10 mouse cellular contexts compared by ENCODE assay signal in the genomic region with DNA sequence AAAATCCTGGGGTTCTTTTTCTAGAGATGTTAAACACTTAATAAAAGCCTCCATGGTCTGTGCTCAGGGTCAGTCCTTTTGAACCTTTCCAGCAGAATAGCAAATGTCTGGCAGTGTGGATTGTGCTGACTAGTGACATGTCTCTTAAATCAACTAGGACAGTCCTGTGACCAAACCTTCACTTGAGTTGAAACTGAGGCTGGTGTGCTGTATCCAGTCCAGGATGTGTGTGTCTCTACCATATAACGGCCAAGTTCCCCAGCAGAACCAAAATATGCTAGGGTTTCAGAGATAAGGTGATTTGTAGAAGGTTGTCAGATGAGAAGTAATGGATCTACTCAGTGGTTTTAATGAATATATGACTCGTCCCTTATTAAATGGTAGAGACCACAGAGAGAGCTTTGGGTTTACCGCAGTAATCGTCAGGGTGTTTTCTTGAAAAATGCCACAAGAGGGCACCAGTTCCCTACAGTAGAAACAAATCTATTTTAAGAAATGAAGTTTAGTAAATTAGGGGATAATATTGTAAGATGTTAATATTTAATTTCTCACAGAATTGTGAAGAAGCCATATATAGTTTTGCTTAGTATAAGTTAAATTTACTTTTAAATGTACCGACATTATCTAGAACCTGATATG. TPM values are rescaled to one million over a fixed set of nuclear protein-coding genes. Genes with fewer than 3 reads are reported as not detected.
A peak's percentile ranks its signal among the peaks of the same experiment; 100 is the strongest.
DNase-seq lines count a peak whose midpoint lies in the region; ATAC-seq lines count a peak whose summit lies in the region.
"Had no signal": no experiment of that assay in that cellular context is flagged by ENCODE, and none has a peak within 500 bp of the region (broad histone marks: within the 10 kb centered on the region; RNA-seq: fewer than 3 reads in every experiment).

No protein-coding gene starts in this region.

- H3K4me2 ChIP-seq in heart, embryonic 11.5 days, result no peak overlapping the region
- H3K4me2 ChIP-seq in midbrain, embryonic 11.5 days, result no peak overlapping the region

- peak; percentile 43 for DNase-seq in heart, adult 11 months
- peak; percentile 89 for DNase-seq in midbrain, embryonic 11.5 days (ENCODE audit: low spot score, missing footprints)
- DNase-seq in midbrain, embryonic 10.5 days (ENCODE audit: low spot score), result no peak
- peak; percentile 57 for DNase-seq in adipocyte (ENCODE audit: low spot score)
- peak; percentile 27 to 51 for DNase-seq in kidney, postnatal 36 days
- no peak for DNase-seq in adrenal gland, adult 2 months

- no peak overlapping the region for H3K27ac ChIP-seq in heart, embryonic 11.5 days (ENCODE audit: low read depth, low read length)
- H3K27ac ChIP-seq in midbrain, embryonic 11.5 days (ENCODE audit: low read depth, low read length), result no peak overlapping the region
- H3K27ac ChIP-seq in midbrain, embryonic 10.5 days (replicated peaks), result no peak overlapping the region
- H3K27ac ChIP-seq: macrophage had no signal

- WGBS in heart, embryonic 11.5 days (ENCODE audit: insufficient replicate concordance), result 62% methylated on average over 5 of the region's 5 CpGs
- 67% methylated on average over 5 of the region's 5 CpGs for WGBS in midbrain, embryonic 11.5 days
- WGBS in midbrain, embryonic 10.5 days, result 73% methylated on average over 5 of the region's 5 CpGs

- ATAC-seq in heart, embryonic 11.5 days (replicated peaks; ENCODE audit: insufficient number of reproducible peaks, low FRiP score, low TSS enrichment), result no peak
- ATAC-seq in midbrain, embryonic 11.5 days (ENCODE audit: low FRiP score), result no peak
- ATAC-seq in erythroid progenitor cell, adult 5-6 weeks (replicated peaks; ENCODE audit: low FRiP score, poor library complexity, severe bottlenecking), result no peak

- no peaks in the 10 kb centered on the region for H3K4me1 ChIP-seq in heart, embryonic 11.5 days (ENCODE audit: control insufficient read depth, insufficient read depth, low read length)
- H3K4me1 ChIP-seq in midbrain, embryonic 11.5 days (ENCODE audit: control insufficient read depth, insufficient read depth, low read length), result no peaks in the 10 kb centered on the region
- no peaks in the 10 kb centered on the region for H3K4me1 ChIP-seq in midbrain, embryonic 10.5 days

- no peaks in the 10 kb centered on the region for H3K27me3 ChIP-seq in heart, embryonic 11.5 days (ENCODE audit: control insufficient read depth, insufficient read depth, low read length)
- no peaks in the 10 kb centered on the region for H3K27me3 ChIP-seq in midbrain, embryonic 11.5 days (ENCODE audit: control insufficient read depth, insufficient read depth, low read length)
- H3K27me3 ChIP-seq in midbrain, embryonic 10.5 days (ENCODE audit: low read depth, poor library complexity, severe bottlenecking), result no peaks in the 10 kb centered on the region

- no peak overlapping the region for H3K4me3 ChIP-seq in heart, embryonic 11.5 days (ENCODE audit: low read depth, low read length)
- H3K4me3 ChIP-seq in midbrain, embryonic 11.5 days (ENCODE audit: low read depth, low read length), result no peak overlapping the region
- no peak overlapping the region for H3K4me3 ChIP-seq in midbrain, embryonic 10.5 days

- H3K9me3 ChIP-seq in heart, embryonic 11.5 days (replicated peaks; ENCODE audit: control insufficient read depth, low read length), result no peaks in the 10 kb centered on the region
- H3K9me3 ChIP-seq in midbrain, embryonic 11.5 days (ENCODE audit: control insufficient read depth, low read length), result no peaks in the 10 kb centered on the region
- no peaks in the 10 kb centered on the region for H3K9me3 ChIP-seq in midbrain, embryonic 10.5 days (replicated peaks)

- H3K9ac ChIP-seq in heart, embryonic 11.5 days (ENCODE audit: low read depth, low read length), result no peak overlapping the region
- H3K9ac ChIP-seq in midbrain, embryonic 11.5 days (ENCODE audit: low read length), result no peak overlapping the region

- peaks cover 20% of the 10 kb centered on the region for H3K36me3 ChIP-seq in heart, embryonic 11.5 days (ENCODE audit: control insufficient read depth, insufficient read depth, low read length)
- peaks cover 18% of the 10 kb centered on the region; the same call in 1 of the 2 replicates for H3K36me3 ChIP-seq in midbrain, embryonic 11.5 days (ENCODE audit: control insufficient read depth, insufficient read depth, low read length)
- H3K36me3 ChIP-seq in midbrain, embryonic 10.5 days, result peaks cover 86% of the 10 kb centered on the region

RNA-seq across cellular contexts. Expression of a gene that starts 15.5 kb away (rescaled TPM):
- polyA plus RNA-seq in heart, embryonic 11.5 days (2014; fragmentation: Nextera tagmentation; extraction: Ambion mirVana), result 8.3 and 10.2 TPM in 2 replicates
- 23.9 and 24.6 TPM in 2 replicates for polyA plus RNA-seq in midbrain, embryonic 11.5 days (2014; fragmentation: Nextera tagmentation; extraction: Ambion mirVana)
- 16.9 and 18.7 TPM in 2 replicates for polyA plus RNA-seq in midbrain, embryonic 10.5 days (2016; fragmentation: Nextera tagmentation; extraction: Ambion mirVana)
- 7.2 and 9.6 TPM in 2 replicates for total RNA-seq in erythroid progenitor cell, adult 5-6 weeks (2015; ENCODE audit: low replicate concordance)
- total RNA-seq in erythroid progenitor cell, adult 5-6 weeks (2017; ENCODE audit: low replicate concordance), result 4.0 and 5.9 TPM in 2 replicates
- 10 to 100 TPM; 16.5 to 23.1 TPM for total RNA-seq in adrenal gland, adult 2 months (2021)
- 5.2 and 6.5 TPM in 2 replicates for polyA plus RNA-seq in adrenal gland, adult 2 months (2012; rRNA removed)

RNA-seq across cellular contexts. Expression of a gene that starts 44.4 kb away (rescaled TPM):
- 44.9 and 47.2 TPM in 2 replicates for polyA plus RNA-seq in heart, embryonic 11.5 days (2014; fragmentation: Nextera tagmentation; extraction: Ambion mirVana)
- 64.4 and 67.8 TPM in 2 replicates for polyA plus RNA-seq in midbrain, embryonic 11.5 days (2014; fragmentation: Nextera tagmentation; extraction: Ambion mirVana)
- 57.4 and 64.1 TPM in 2 replicates for polyA plus RNA-seq in midbrain, embryonic 10.5 days (2016; fragmentation: Nextera tagmentation; extraction: Ambion mirVana)
- 9.6 and 17.7 TPM in 2 replicates for total RNA-seq in erythroid progenitor cell, adult 5-6 weeks (2015; ENCODE audit: low replicate concordance)
- total RNA-seq in erythroid progenitor cell, adult 5-6 weeks (2017; ENCODE audit: low replicate concordance), result 6.2 and 10.4 TPM in 2 replicates
- total RNA-seq in adrenal gland, adult 2 months (2021), result 10 to 100 TPM; 18.8 to 34.2 TPM
- 0.19 and 0.34 TPM in 2 replicates for polyA plus RNA-seq in adrenal gland, adult 2 months (2012; rRNA removed)

RNA-seq across cellular contexts. Expression of a gene that starts 44.4 kb away (rescaled TPM):
- polyA plus RNA-seq in heart, embryonic 11.5 days (2014; fragmentation: Nextera tagmentation; extraction: Ambion mirVana), result 0.14 TPM in 1 of 2 replicates, not detected in the other
- polyA plus RNA-seq in midbrain, embryonic 11.5 days (2014; fragmentation: Nextera tagmentation; extraction: Ambion mirVana), result 0.12 TPM in 2 replicates
- polyA plus RNA-seq in midbrain, embryonic 10.5 days (2016; fragmentation: Nextera tagmentation; extraction: Ambion mirVana), result 0.02 and 0.10 TPM in 2 replicates
- 9.7 and 13.4 TPM in 2 replicates for total RNA-seq in erythroid progenitor cell, adult 5-6 weeks (2015; ENCODE audit: low replicate concordance)
- 9.8 and 10.7 TPM in 2 replicates for total RNA-seq in erythroid progenitor cell, adult 5-6 weeks (2017; ENCODE audit: low replicate concordance)
- under 1 TPM in 1 of 2 experiments, not detected in 1; 0.06 TPM for total RNA-seq in adrenal gland, adult 2 months (2021)
- not detected in 2 replicates for polyA plus RNA-seq in adrenal gland, adult 2 months (2012; rRNA removed)
- polyA plus RNA-seq: heart, embryonic 14.5 days; macrophage had no signal

Comparison
In these comparisons a context has a peak if more than half of its experiments do, and no peak if none do; other contexts are left out.
1. DNase-seq: peak in heart, adult 11 months (single experiment), midbrain, embryonic 11.5 days (single experiment), adipocyte (single experiment) and kidney, postnatal 36 days (2 of 2); none in midbrain, embryonic 10.5 days (single experiment) and adrenal gland, adult 2 months (single experiment).
2. RNA of a gene that starts 44.4 kb away (polyA plus RNA-seq): 64.4 to 67.8 TPM in midbrain, embryonic 11.5 days, 57.4 to 64.1 TPM in midbrain, embryonic 10.5 days and 44.9 to 47.2 TPM in heart, embryonic 11.5 days; 0.19 to 0.34 TPM in adrenal gland, adult 2 months; every median in the first group is over 10 times any median in the second.